Mouse (Mus musculus) CD4-positive, CD25-positive, alpha-beta regulatory T cell, adult 2 months (primary cell): Measurements from ENCODE around the gene Arf6.
"Not testable (repeated sequence)": the region's sequence is repeated elsewhere in the genome, so short reads cannot be mapped to it uniquely, and the experiment has no call there.

ENCODE experiments used
- DNase-seq: peaks from one replicate; pipeline ENCODE4 v3.0.0-alpha.2; 2012; ENCODE audit warnings: low read depth, low spot score

Arf6 gene

GRCm38 (mm10) chr12:69373850-69374766 is 2.2 kb downstream of the Arf6 start:
- peak; percentile 50 for DNase-seq

DNA sequence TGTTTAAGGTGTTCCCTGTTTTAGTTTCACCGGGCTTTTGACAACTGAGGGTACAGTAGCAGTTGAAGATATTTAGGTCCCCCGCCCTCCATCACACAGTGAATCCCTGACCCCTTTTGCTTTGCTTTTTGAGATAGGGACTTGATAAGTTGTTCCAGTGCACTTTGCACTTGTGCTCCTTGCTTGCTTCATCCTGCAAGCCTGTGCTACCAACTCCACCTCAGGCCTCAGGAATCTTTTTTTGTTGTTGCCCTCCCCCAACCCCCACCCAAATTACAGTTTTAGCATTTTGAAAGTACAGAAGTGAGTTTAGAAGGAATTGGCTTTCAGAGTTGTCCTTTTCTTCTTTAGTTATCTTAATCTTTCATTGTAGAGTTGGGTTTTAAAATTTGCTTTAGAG is 4.2 kb downstream of the Arf6 start:
- DNase-seq = no peak

DNA sequence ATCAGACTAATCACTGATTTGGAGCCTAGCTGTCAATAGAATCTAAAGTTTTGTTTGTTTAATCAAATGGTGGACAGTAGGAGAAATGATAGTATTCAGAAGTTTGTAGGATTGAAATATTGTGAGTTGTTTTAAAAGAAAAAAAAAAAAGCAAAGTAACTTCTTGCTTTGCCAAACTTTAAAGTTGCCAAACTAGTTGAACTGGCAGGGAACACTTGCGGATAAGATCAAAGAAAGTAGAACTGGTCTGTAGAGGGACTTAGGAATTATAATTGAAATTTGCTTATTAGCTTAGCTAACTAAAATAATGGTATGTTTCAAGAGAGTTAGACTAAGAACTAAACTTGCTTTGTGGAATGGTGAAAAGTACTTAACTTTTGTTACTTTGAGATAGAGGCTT is 5.2 kb downstream of the Arf6 start:
- DNase-seq = no peak

DNA sequence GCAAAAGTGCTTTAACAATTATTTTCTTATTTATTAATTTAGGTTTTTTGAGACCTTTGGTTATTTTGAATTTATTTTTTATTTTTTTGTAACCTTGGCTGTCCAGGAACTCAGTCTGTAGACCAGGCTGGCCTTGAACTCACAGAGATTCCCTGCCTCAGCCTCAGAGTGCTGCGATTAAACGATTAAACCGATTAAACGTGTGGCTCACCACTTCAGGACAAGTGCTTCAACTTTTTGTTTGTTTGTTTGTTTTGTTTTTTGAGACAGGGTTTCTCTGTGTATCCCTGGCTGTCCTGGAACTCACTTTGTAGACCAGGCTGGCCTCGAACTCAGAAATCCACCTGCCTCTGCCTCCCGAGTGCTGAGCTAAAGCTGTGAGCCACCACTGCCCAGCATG is 5.7 kb downstream of the Arf6 start:
- not testable (repeated sequence) for DNase-seq

DNA sequence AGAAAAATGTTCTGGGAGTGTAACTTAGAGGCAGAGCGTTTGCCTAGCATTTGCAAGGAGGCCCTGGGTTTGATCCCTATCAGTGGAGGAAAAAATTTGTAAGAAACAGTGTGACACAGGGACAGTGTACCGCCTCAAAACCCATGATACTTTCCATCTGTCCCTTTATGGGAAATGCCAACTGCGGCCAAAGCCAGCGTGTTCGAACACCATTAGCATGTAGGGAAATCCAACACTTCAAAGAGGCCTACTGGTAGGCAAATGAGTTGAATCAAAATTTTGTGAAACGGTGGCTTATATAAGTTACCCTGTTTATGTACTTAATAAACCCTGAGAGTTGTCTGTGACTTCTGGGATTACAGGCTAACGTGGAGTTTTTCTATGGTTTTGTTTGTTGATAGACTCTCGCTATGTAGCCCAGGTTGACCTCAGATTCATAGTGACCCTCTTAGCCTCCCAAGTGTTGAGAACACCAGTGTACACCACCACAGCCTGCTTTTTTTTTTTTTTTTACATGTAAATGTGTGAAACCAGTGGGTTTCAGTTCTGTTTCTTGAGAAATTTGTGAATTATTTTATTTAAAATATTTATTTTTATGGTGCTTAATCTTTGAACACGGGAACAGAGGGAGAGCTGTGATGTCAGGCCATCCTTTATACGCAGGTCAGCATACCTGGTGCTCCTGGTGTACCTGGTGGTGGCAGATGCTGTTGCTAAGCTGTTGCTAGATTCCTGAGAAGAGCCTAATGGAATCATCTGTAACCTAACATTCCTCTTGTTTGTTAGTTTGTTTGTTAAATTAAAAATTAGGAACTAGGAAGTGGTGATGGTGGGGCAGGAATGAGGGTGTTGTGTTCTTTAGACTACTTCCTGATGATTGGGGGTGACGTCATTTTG is 6.9 kb downstream of the Arf6 start:
- DNase-seq = peak; percentile 45

DNA sequence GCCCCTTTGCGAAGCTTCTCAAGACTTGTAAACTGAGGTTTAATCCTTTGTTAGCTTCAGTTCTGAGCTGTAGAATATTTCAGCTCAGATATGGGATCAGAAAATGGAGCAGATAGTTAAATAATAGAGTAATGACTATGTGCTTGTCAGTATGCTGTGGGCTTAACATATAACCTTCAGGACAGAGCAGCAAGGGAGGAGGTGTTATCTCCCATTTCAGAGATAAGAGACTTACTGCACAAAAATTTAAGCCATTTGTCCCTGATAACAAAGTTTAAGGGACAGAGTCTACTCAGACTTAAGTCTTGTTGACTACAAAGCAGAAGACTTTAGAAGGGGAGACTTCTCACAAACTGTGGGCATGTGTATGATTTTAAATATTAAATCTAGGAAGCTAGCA is 10.9 kb downstream of the Arf6 start:
- no peak for DNase-seq

GRCm38 (mm10) chr12:69384606-69385005 is 12.7 kb downstream of the Arf6 start:
- DNase-seq = no peak

- DNase-seq = peak; percentile 83
Observed at GRCm38 (mm10) chr12:69385542-69386280, 13.8 kb downstream of the Arf6 start.

GRCm38 (mm10) chr12:69386281-69386732 is 14.4 kb downstream of the Arf6 start:
- DNase-seq = not testable (repeated sequence)

- DNase-seq = no peak
Observed at GRCm38 (mm10) chr12:69388321-69388869, 16.4 kb downstream of the Arf6 start.

DNA sequence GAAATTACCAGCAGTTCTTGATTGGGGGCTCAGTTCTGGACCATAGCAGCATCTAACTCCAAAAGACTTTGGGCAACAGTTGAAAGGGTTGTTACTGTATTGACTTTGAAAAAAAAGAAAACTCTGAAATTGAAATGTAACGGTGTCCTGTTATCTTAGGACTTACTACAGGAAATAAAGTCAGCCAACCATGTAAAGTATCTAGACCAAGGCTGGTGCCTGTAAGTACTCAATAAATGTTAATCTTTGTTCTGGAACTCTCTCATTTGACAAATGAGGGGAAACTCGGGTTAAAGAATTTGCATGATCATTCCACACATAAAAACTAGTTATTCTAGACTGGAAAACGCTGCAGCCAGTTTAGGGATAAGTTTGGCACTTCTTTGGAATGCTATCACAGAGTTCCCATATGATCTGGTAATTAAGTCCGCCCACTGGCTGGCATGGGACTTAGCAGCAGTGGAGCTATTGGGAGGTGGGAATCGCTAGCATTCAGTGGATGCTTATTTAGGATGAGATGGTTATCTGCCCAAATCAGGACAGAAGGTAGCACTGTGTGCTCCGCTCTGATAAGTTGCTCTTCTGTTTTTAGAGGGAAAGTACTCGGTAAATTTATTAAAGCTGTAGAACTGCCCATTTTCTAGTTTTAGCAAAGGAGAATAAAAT is 17.5 kb downstream of the Arf6 start:
- DNase-seq = no peak

GRCm38 (mm10) chr12:69390000-69390698 is 18.2 kb downstream of the Arf6 start:
- DNase-seq = no peak

GRCm38 (mm10) chr12:69393076-69393475 is 21.1 kb downstream of the Arf6 start:
- DNase-seq = no peak

DNA sequence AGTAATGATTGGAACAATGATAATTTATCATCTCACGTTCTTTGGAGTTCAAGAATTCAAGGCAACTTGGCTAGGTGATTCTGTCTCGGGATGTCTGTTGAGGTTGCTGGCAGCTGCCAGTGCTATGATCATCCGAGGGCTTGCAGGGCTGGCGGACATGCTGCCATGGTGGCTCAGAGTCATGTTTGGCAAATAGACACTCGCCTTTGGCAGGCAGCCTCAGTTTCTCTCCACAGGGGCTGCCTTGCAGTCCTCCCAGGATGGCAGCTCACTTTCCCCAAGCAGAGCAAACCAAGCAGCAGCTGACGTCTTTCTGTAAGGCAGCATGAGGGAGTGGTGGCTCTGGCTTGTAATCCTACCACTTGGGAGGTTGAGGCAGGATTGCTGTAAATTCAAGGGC is 22.5 kb downstream of the Arf6 start:
- DNase-seq = no peak

DNA sequence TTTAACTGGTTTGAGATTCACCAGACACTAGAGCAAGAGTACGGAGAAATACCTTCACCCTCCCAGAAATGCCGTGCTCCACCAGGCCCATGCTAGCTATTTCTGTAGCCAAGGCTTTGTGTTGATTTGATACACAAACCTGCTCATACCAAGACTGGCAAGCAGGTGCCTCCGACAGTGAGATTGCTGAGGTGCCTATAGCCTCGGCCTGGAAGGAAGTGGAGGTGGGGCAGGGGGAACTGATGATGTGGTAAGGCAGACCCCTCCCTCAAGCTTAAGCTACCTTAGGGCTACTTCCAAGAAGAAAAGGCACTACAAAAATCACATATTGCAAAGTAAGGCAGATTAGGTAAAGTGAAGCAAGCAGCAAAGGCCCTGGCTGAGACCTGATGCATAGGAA is 28.4 kb downstream of the Arf6 start:
- DNase-seq = peak; percentile 40

- DNase-seq = no peak
Observed at GRCm38 (mm10) chr12:69400871-69401286, 28.9 kb downstream of the Arf6 start.

DNA sequence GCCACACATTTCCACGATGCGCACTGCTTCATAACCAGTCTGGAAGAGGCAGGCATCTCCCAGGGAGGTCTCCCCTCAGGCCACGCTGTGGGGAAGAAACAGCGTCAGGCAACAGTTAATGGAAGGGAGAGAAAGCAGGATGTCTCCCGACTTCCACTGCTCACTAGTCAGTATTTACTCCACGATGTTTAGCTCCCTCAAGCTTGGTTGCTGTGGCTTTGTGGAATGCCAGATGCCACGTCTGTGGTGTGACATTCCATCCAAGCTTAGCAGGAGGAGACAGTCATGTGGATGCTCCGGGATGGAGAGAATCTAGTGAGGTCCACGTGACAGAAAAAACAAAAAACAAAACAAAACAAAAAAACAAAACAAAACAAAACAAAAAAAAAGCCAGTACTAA is 30.1 kb downstream of the Arf6 start:
- DNase-seq = no peak

DNA sequence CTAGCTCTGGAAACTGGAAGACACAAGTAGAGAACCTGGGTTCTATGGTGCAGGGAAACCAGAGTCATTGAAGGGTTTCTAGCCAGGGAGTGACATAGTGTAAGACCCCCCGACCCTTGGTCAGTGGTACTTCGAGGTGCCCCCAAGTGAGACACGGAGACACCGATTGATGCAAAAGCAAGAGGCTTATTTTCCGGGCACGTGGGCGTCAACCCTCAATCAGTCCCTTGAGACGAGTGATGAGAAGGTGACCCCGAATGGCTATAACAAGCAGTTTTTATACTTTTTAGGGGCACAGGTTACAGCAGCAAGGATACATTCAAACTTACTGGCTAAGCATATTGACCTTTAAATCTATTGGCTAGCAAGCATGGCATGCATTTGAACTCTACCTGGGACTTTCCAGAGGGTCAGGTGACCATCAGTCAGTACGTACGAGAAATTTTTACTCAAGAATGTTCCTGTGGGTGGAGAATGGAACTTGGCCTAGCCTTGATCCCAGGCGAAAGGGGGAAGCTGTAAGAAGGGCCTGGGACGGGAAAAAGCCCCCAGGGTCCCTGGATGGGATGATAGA is 30.7 kb downstream of the Arf6 start:
- DNase-seq = peak; percentile 61

DNA sequence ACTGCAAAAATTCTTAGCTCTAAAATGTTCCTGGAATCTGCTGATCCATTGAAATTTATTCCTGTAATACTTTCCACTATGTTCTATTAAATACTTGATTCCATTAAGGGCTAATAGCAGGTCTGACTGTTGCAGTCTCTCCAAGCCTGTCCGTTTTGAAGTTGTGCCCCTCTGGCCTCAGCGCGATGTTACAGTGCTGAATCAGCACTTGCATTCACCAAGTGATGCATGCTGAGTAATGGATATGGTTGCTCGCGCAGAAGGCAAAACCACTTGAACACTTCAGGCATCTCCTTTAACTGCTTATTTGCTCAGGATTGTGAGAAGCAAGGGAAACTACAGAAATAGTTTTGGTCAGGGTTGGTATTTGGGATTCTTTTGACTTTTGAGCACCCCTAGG is 38.8 kb downstream of the Arf6 start:
- no peak for DNase-seq

DNA sequence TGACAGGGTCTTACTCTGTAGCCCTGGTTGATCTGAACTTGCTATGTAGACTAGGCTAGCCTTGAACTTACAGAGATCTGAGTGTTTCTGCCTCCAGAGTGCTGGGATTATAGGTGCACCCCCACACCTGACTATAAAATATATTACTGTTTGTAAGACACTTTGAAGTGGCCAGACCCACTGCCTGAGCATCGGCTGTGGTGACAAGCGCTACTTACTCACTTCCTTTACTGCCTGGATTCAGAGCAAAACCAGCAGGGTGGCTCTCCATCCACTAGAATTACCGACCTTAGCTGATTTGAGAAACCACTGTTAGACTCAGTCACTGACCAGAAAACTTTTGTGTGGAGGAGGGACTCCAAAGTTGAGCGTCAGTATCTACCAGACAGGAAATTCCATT is 40.0 kb downstream of the Arf6 start:
- DNase-seq = peak; percentile 57
